Mouse (Mus musculus): ENCODE measurements around the gene Cc2d2b.

GRCm38 (mm10) chr19:40728213-40728612, 20.3 kb upstream of the Cc2d2b start:
- TF ChIP-seq POLR2A (IDR thresholded peaks at IDR 0.05; ENCODE audit: borderline replicate concordance, low read depth, low read length) (no peak), CTCF (IDR thresholded peaks at IDR 0.05; ENCODE audit: low read depth, low read length) (no peak)
